Mouse (Mus musculus) layer of hippocampus, adult 9-10 months (tissue): ENCODE measurements at regions not wholly inside any gene's neighbourhood (a gene's known extent, or its start where the extent isn't known, plus 50 kb on each side); places are given as distances from the start of the nearest gene placed in this dataset.

Source experiments
- DNase-seq: peaks from one replicate; pipeline ENCODE4 v3.0.0; 2022; ENCODE audit warnings: low spot score

DNA sequence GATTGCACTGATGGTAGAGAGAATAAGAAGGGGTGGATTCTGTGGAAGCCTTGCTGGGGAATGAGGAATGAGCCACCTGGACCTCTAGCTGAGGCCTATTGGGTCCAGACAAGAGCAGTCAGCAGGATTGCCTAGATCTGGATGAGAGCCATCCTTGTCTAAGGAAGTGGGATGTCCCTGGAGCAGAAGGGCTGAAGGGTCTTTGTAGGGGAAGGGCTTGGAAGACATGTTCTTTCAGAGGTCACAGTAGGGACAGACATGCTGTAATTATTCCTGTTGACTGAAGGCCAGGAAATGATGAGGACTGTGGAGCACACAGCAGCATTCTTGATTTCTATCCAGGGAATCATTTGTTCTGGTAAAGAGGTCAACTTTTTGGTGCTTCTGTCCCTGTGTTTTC is 86.2 kb upstream of the Nectin3 start:
- no peak for DNase-seq

DNA sequence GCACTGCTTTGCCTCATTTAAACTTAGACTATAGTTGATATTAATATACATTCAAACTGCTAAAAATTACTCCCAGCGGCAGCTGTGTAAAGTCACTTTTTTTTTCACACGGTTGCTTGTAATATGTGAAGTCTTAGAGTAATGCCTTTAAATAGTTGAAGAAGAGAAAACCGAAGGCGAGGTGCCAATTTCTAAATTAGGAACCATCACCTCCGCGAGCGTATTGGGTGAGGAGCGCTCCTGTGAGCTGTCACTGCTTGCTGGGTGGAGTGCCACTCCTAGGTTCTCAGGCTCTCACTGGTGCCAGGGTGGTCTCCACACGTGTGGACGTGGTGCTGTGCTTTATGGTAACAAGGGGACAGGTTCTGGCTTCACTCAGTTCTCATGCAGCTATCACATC is 82.8 kb upstream of the Nectin3 start:
- no peak for DNase-seq

- no peak for DNase-seq
Measured at GRCm38 (mm10) chr16:46574221-46574620, 75.9 kb upstream of the Nectin3 start.

DNA sequence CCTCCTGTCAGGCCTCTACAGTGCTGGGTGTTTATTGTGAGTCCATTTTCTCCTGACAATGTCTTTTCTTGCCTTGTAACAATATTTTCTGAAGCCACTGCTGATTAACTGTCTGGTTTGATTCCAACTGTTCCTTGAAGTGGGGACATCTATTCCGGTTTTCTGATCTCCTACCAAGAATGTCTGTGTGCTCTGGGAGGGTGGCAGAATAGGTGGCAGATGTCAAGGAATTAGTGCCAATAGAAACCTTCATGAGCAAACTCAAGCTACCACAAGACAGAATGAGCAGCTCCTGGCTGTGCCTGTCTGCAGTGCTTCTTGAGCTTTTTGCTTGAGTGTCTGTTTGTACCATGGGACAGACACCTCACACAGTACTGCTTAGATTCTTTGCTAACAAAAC is 69.1 kb upstream of the Nectin3 start:
- DNase-seq = no peak

GRCm38 (mm10) chr16:46566020-46566581 is 67.8 kb upstream of the Nectin3 start:
- DNase-seq = no peak

DNA sequence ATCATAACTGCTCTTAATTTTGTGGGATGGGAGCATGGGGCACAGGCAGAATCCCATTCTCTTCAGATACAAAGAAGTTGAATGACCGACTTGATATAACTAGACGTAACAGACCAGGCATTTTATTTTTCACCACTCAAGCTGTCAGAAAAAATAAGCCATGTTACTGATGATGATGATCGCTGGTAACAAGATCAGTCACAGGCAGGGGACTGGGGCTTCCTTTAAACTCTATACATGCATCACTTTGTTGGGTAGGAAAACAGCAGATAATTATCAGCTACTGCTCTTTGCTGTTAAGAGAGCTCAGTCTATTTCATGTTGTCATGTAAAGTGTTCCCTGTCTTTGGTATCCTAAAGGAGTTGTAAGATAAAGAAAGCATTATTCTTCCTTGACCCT is 59.0 kb upstream of the Nectin3 start:
- DNase-seq = no peak

- no peak for DNase-seq
Measured at GRCm38 (mm10) chr16:46548207-46548606, 49.9 kb upstream of the Nectin3 start.
